Mouse (Mus musculus) ES-E14 (cell line): ENCODE measurements around the gene Zfp282.

Experiments used
- CHD2 ChIP-seq: IDR thresholded peaks from 2 replicates; pipeline ENCODE4 v1.6.1; 2014; ENCODE audit warnings: mild to moderate bottlenecking, low read depth, low read length, inconsistent platforms
- HCFC1 ChIP-seq: IDR thresholded peaks from 2 replicates; pipeline ENCODE4 v1.6.1; 2012; ENCODE audit warnings: low read length, inconsistent platforms, borderline replicate concordance; ENCODE audit not compliant: insufficient read depth
- MAFK ChIP-seq: IDR thresholded peaks from 2 replicates; pipeline ENCODE4 v1.6.1; 2014; ENCODE audit warnings: mild to moderate bottlenecking, low read depth, low read length, inconsistent platforms; ENCODE audit not compliant: insufficient read depth

GRCm38 (mm10) chr6:47909007-47909406 lies 32.0 kb downstream of the Zfp282 start:
- TF ChIP-seq MAFK: no peak
- TF ChIP-seq CHD2: no peak
- TF ChIP-seq HCFC1: no peak
